In the genomic region with DNA sequence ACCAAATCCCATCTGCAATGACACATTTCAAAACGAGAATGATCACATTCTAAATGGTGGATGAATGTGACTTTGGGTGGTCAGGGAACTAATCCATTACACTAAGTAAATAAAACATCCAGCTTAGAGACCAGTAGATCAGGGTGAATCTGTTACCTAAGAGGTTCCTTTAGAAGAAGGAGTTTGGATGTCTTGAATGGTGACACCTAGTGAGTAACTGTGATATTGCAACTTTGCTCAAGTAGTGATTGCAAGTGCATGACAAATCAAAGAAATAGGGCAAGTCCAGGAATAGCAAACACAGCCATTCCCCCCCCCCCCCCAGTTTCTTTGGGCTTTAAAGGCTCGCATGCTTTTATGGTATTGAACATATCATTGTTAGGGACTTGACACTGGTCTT, we compare ENCODE assay signal across 8 mouse cellular contexts.
A peak's percentile ranks its signal among the peaks of the same experiment; 100 is the strongest.
DNase-seq lines count a peak whose midpoint lies in the region; ATAC-seq and TF ChIP-seq lines count a peak whose summit lies in the region.

No protein-coding gene starts in this region.

- no peak for ATAC-seq in intestine, postnatal 0 days
- ATAC-seq in intestine, embryonic 15.5 days, result no peak
- ATAC-seq in midbrain, embryonic 15.5 days (replicated peaks), result no peak

- 35% methylated on average over 2 of the region's 2 CpGs for WGBS in intestine, postnatal 0 days
- 32% methylated on average over 2 of the region's 2 CpGs for WGBS in intestine, embryonic 15.5 days
- WGBS in midbrain, embryonic 15.5 days, result 39% methylated on average over 2 of the region's 2 CpGs

- H3K9ac ChIP-seq in intestine, postnatal 0 days (ENCODE audit: low read depth, low read length), result no peak overlapping the region
- no peak overlapping the region for H3K9ac ChIP-seq in intestine, embryonic 15.5 days
- H3K9ac ChIP-seq in midbrain, embryonic 15.5 days, result no peak overlapping the region

- H3K27me3 ChIP-seq in intestine, postnatal 0 days (replicated peaks; ENCODE audit: control insufficient read depth, insufficient read depth, low read length), result no peaks in the 10 kb centered on the region
- H3K27me3 ChIP-seq in intestine, embryonic 15.5 days (replicated peaks), result no peaks in the 10 kb centered on the region
- no peaks in the 10 kb centered on the region for H3K27me3 ChIP-seq in midbrain, embryonic 15.5 days (replicated peaks)

- H3K4me1 ChIP-seq in intestine, postnatal 0 days (replicated peaks; ENCODE audit: control insufficient read depth, insufficient read depth, low read length), result no peaks in the 10 kb centered on the region
- no peaks in the 10 kb centered on the region for H3K4me1 ChIP-seq in intestine, embryonic 15.5 days (replicated peaks)
- no peaks in the 10 kb centered on the region for H3K4me1 ChIP-seq in midbrain, embryonic 15.5 days

- no peaks in the 10 kb centered on the region for H3K36me3 ChIP-seq in intestine, postnatal 0 days (ENCODE audit: control insufficient read depth, insufficient read depth)
- H3K36me3 ChIP-seq in intestine, embryonic 15.5 days, result no peaks in the 10 kb centered on the region
- no peaks in the 10 kb centered on the region for H3K36me3 ChIP-seq in midbrain, embryonic 15.5 days (replicated peaks)

- no peaks in the 10 kb centered on the region for H3K9me3 ChIP-seq in intestine, postnatal 0 days (ENCODE audit: control insufficient read depth)
- no peaks in the 10 kb centered on the region for H3K9me3 ChIP-seq in intestine, embryonic 15.5 days
- no peaks in the 10 kb centered on the region for H3K9me3 ChIP-seq in midbrain, embryonic 15.5 days

- DNase-seq in thymus, postnatal 0 days (ENCODE audit: low spot score), result peak; percentile 23
- DNase-seq in thymus, postnatal 4 days, result no peak
- DNase-seq in embryo, embryonic 10 days (ENCODE audit: low spot score), result peak; percentile 76
- DNase-seq in natural killer cell, adult 2 months (ENCODE audit: low spot score in 2 of 2), result peak; percentile 5 to 12
- DNase-seq in spleen, postnatal 10 days (ENCODE audit: low spot score in 2 of 2), result no peak

- no peak overlapping the region for H3K27ac ChIP-seq in intestine, postnatal 0 days (ENCODE audit: low read depth, low read length)
- no peak overlapping the region for H3K27ac ChIP-seq in intestine, embryonic 15.5 days
- H3K27ac ChIP-seq in midbrain, embryonic 15.5 days, result no peak overlapping the region

- no peak overlapping the region for H3K4me2 ChIP-seq in intestine, postnatal 0 days (replicated peaks; ENCODE audit: low read depth)
- H3K4me2 ChIP-seq in intestine, embryonic 15.5 days (replicated peaks), result no peak overlapping the region
- H3K4me2 ChIP-seq in midbrain, embryonic 15.5 days, result no peak overlapping the region

- peak; percentile 72 for TF ChIP-seq CTCF in intestine, postnatal 0 days (IDR thresholded peaks at IDR 0.05; ENCODE audit: low read depth)

- no peak overlapping the region for H3K4me3 ChIP-seq in intestine, postnatal 0 days (ENCODE audit: low read depth, low read length)
- no peak overlapping the region for H3K4me3 ChIP-seq in intestine, embryonic 15.5 days (replicated peaks)
- H3K4me3 ChIP-seq in midbrain, embryonic 15.5 days, result no peak overlapping the region

Comparison
In these comparisons a context has a peak if more than half of its experiments do, and no peak if none do; other contexts are left out.
1. DNase-seq: peak in thymus, postnatal 0 days (single experiment), embryo, embryonic 10 days (single experiment) and natural killer cell, adult 2 months (2 of 2); none in thymus, postnatal 4 days (single experiment) and spleen, postnatal 10 days (0 of 2).